Mouse (Mus musculus) embryonic facial prominence, embryonic 12.5 days (tissue): ENCODE results near the gene Traf4. TPM values are rescaled to one million over a fixed set of nuclear protein-coding genes. Genes with fewer than 3 reads are reported as not detected.

Source experiments
- ATAC-seq: fragments of 200-750 bp; cut with Nextera tagmentation; 2 replicates; pipeline ENCODE4 v1.8.0; 2017; ENCODE audit not compliant: insufficient number of reproducible peaks, insufficient read depth, low FRiP score, low TSS enrichment
- H3K27ac ChIP-seq: fragments of 300-500 bp; sonication (generic); 2 replicates; pipeline ENCODE4 v1.5.1; 2016; ENCODE audit warnings: mild to moderate bottlenecking
- H3K27me3 ChIP-seq: fragments of 300-500 bp; sonication (generic); 2 replicates; pipeline ENCODE4 v1.6.1; 2016; ENCODE audit warnings: mild to moderate bottlenecking, moderate library complexity
- H3K36me3 ChIP-seq: fragments of 300-500 bp; sonication (generic); 2 replicates; pipeline ENCODE4 v1.6.1; 2016; ENCODE audit warnings: mild to moderate bottlenecking
- H3K4me1 ChIP-seq: fragments of 300-500 bp; sonication (generic); 2 replicates; pipeline ENCODE4 v1.6.1; 2016
- H3K4me2 ChIP-seq: fragments of 300-500 bp; sonication (generic); replicated peaks from 2 replicates; pipeline ENCODE4 v1.6.1; 2016; ENCODE audit warnings: mild to moderate bottlenecking, moderate library complexity
- H3K4me3 ChIP-seq: fragments of 300-500 bp; sonication (generic); 2 replicates; pipeline ENCODE4 v1.5.1; 2016; ENCODE audit warnings: mild to moderate bottlenecking
- H3K9ac ChIP-seq: fragments of 300-500 bp; sonication (generic); 2 replicates; pipeline ENCODE4 v1.6.1; 2016; ENCODE audit warnings: mild to moderate bottlenecking, moderate library complexity
- H3K9me3 ChIP-seq: fragments of 300-500 bp; sonication (generic); 2 replicates; pipeline ENCODE4 v1.6.1; 2016; ENCODE audit warnings: mild to moderate bottlenecking, moderate library complexity
- WGBS: fragments of 180-500 bp; shearing (Covaris S2); methylation state at CpG from one replicate; pipeline ENCODE4 v1.1.7; 2016; 5-methylcytosine and 5-hydroxymethylcytosine counted together
- polyA plus RNA-seq: library from polyadenylated mRNA; unstranded; fragments of >200 nt; fragmentation: Nextera tagmentation; extraction: Ambion mirVana; gene quantifications from 2 replicates; pipeline ENCODE4 v1.2.1, GENCODE M21; 2016

Gene Traf4
- polyA plus RNA-seq, 1 experiment from 2014 or later = 122 TPM

DNA sequence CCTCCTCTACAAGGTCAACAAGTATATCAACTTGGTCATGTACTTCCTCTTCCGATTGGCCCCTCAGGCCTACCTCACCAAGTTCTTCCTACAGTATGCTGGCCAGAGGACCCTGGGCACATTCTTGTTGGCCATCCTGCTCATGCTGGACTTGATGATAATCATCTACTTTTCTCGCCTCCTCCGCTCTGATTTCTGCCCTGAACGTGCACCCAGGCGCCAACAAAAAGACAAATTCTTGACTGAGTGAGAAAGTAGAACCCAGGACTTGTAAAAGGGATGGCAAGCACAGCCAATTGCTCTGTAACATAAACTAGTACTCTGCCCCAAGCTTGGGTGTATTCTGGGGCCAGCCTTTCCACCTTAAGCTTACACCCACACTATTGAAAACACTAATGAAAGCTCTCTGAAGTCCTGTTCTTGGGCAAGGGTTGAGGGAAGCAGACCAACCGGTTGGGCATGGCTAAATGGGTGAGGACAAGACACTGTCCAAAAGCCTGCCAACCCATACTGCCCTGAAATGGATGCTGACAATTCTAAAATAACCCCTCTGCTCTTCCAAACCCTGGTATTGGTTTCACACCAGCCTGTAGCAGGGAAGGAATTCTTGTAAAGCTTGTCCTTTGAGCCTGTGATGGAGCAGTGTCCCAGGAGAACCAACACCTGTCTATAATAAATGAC, 14.8 kb upstream of the Traf4 start:
- Histone ChIP-seq H3K27me3 (no peaks in the 10 kb centered on the region), H3K4me3 (peak overlapping the region; percentile 49; the same call in 1 of the 2 replicates), H3K4me2 (peak overlapping the region; percentile 88), H3K27ac (peak overlapping the region; percentile 97; the same call in 1 of the 2 replicates), H3K9ac (peak overlapping the region; percentile 33; the same call in 1 of the 2 replicates), H3K9me3 (no peaks in the 10 kb centered on the region), H3K36me3 (peaks cover 26% of the 10 kb centered on the region), H3K4me1 (peaks cover 44% of the 10 kb centered on the region)
- no peak for ATAC-seq
- WGBS = 75% methylated on average over 6 of the region's 6 CpGs

DNA sequence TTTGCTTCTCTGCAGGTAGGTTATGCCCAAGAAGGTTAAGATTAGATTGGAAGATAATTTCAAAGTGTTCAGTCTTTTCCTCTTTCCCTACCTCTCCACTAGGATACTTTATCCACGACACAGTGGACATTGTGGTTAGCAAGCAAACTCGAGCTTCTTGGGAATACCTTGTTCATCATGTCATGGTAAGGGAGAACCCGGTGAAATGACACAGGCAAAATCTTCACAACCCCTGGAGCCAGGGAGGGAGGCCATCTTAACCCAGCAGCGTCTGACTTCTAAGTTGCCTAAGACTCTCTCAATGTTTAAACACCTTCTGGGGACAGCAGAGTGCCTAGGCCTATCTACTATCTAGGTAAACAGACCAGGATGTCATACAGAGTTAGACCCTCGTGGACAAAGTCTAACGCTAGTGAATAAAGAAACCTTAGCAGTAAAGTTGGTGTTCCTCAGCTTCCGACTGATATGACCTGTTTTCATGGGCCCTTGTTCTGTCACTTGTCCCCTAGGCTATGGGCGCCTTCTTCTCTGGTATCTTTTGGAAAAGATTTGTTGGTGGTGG, 14.1 kb upstream of the Traf4 start:
- peak overlapping the region; percentile 49 for H3K4me3 ChIP-seq
- no peaks in the 10 kb centered on the region for H3K9me3 ChIP-seq
- H3K9ac ChIP-seq = peak overlapping the region; percentile 70
- H3K4me1 ChIP-seq = peaks cover 44% of the 10 kb centered on the region
- 28% methylated on average over 8 of the region's 8 CpGs for WGBS
- H3K27ac ChIP-seq = peak overlapping the region; percentile 97
- ATAC-seq = no peak
- H3K27me3 ChIP-seq = no peaks in the 10 kb centered on the region
- peaks cover 26% of the 10 kb centered on the region for H3K36me3 ChIP-seq
- peak overlapping the region; percentile 88 for H3K4me2 ChIP-seq

DNA sequence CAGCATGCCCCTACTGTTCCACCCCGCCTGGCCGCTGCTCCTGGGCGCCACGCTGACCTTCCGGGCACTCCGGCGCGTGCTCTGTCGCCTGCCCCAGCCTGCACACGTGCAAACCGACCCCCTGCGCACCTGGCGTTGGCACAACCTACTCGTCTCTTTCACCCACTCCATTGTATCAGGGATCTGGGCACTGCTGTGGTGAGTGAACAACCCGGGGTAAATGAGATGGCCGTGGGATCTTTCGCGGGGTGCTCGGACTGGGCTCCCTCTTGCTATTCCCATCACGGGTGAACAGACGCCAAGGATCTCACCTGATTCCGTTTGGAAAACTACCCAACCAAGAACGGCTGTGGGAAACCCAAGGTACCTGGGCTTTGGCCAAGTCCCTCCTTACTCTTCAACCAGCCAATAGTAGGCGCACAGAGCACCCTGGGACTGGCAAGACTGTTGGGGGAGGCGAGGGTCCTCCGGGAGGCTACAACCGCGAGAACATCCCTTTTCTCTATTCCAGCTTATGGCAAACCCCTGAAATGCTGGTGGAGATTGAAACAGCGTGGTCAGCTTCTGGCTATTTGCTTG, 13.6 kb upstream of the Traf4 start:
- peak overlapping the region; percentile 49 for H3K4me3 ChIP-seq
- H3K4me2 ChIP-seq = peak overlapping the region; percentile 88
- under 1% methylated on average over 29 of the region's 29 CpGs for WGBS
- peaks cover 26% of the 10 kb centered on the region for H3K36me3 ChIP-seq
- H3K9me3 ChIP-seq = no peaks in the 10 kb centered on the region
- ATAC-seq = peak; percentile 2; the same call in 1 of the 2 replicates
- peak overlapping the region; percentile 70 for H3K9ac ChIP-seq
- H3K27me3 ChIP-seq = no peaks in the 10 kb centered on the region
- H3K4me1 ChIP-seq = peaks cover 44% of the 10 kb centered on the region
- peak overlapping the region; percentile 97 for H3K27ac ChIP-seq

DNA sequence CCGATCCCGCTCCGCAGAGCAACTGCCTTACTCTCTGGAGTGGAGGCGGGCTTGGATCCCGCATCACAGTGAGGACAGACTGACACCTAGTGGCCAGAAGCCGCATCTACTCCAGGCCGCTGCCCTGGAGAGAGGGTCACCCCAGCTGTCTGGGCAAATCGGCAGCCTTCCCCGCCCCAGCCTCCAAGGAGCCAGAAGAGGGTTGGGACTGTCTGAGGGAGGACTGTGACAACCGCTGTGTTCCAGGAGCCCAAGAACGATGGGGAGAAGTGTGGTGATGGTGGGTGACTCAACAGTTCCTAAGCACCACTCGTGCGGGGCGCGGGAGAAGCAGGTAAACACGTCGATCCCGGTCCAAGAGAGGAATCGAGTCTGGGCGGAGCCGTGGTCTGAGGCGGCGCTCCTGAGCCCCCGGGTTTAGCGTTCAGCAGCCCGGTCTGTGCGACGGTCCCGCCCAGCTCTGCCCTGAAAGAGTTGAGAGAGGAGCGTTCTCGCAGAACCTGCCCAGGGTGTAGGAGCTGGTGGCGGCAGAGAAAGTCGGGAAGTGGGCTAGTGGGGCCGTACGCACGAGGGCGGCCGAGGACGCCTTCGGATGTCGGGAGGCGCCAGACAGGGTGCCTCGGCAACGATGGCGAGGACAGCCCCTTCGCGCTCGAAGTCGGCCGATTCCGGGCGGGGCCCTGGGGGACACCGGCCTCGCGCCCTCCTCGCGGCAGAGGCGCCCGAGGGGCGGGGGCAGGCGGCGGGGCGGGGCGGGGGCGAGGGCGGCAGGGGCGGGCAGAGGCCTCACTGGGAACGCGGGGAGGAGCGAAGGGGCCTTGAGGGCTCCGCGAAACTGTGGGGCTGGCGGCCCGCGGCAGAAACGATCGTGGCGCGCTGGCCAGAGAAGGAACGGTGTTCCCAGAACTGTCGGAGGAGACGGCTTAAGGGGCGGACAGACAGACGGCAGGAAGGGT, 12.8 kb upstream of the Traf4 start:
- Histone ChIP-seq H3K4me3 (peak overlapping the region; percentile 49), H3K9ac (peak overlapping the region; percentile 70), H3K9me3 (no peaks in the 10 kb centered on the region), H3K27me3 (no peaks in the 10 kb centered on the region), H3K27ac (peak overlapping the region; percentile 97), H3K4me2 (peak overlapping the region; percentile 88), H3K4me1 (peaks cover 44% of the 10 kb centered on the region), H3K36me3 (peaks cover 26% of the 10 kb centered on the region)
- under 1% methylated on average over 68 of the region's 84 CpGs for WGBS
- peak; percentile 89 for ATAC-seq

DNA sequence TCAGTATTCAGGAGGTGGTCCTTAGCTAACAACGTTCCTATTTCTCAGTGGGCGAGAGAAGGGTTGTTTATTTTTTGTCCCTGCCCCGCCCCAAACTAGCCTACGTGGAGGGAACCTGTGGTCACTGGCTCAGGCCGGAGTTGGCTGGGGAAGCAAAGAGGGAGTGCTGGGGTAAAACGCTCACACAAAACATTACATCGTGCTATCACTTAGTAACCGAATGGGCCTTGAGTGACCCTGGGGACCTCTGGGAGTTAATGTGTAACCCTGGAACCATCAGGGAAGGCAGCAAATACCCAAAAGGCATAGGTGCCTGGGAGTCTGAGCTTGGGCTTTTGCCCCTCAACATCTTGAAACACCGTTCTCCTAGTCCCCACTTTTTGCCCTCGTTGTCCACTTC, 12.0 kb upstream of the Traf4 start:
- peak overlapping the region; percentile 97 for H3K27ac ChIP-seq
- no peaks in the 10 kb centered on the region for H3K9me3 ChIP-seq
- no peak for ATAC-seq
- H3K36me3 ChIP-seq = peaks cover 29% of the 10 kb centered on the region
- H3K27me3 ChIP-seq = no peaks in the 10 kb centered on the region
- WGBS = under 1% methylated on average over 10 of the region's 10 CpGs
- H3K4me2 ChIP-seq = peak overlapping the region; percentile 88
- H3K4me3 ChIP-seq = peak overlapping the region; percentile 49
- H3K4me1 ChIP-seq = peaks cover 43% of the 10 kb centered on the region
- H3K9ac ChIP-seq = peak overlapping the region; percentile 70

DNA sequence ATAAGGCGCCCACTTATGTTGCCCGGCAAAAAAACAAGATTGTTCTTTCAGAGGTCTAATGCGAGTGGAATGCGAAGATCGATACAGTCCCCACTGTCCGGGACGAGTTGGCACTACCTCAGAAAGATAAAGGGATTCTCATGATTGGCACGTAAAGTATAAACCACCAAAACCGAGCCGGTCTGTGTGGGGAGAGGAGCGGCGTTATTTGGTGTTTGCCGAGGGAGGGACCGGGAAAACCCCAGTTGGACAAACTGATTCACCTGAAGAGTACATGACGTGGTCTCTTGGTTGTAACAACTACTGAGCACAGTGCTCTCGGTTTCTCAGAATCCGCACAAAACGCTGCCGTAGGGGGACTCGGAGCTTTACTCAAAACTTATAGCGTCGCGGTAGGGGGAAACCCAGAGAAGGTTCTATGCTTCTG, 11.5 kb upstream of the Traf4 start:
- H3K36me3 ChIP-seq = peaks cover 32% of the 10 kb centered on the region
- H3K4me3 ChIP-seq = peak overlapping the region; percentile 49
- H3K4me2 ChIP-seq = peak overlapping the region; percentile 88
- H3K27me3 ChIP-seq = no peaks in the 10 kb centered on the region
- ATAC-seq = no peak
- WGBS = under 1% methylated on average over 23 of the region's 23 CpGs
- peaks cover 37% of the 10 kb centered on the region for H3K4me1 ChIP-seq
- H3K27ac ChIP-seq = peak overlapping the region; percentile 85; the same call in 1 of the 2 replicates
- peak overlapping the region; percentile 70 for H3K9ac ChIP-seq
- H3K9me3 ChIP-seq = no peaks in the 10 kb centered on the region

DNA sequence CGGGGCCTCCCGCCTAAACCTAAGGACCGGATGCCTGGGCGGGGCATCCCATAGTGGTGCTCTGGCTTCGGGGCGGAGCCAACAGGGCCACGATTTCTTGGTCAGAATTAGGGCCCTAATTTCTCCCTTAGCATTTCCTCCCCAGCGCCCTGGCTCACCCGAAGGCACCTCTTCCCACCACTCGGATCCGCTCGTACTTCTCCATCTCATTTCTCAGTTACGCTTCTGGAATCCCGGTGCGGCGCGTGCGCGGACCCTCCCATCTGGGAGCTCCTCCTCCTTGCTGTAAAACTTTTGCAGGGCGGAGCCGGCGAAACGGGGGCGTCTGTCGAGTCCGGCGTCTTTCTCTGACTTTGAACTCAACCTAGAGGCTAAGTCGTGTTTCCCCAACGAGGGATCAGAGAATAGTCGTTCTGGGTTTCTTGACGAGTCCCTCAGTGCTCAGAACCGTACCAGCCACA, 11.0 kb upstream of the Traf4 start, which contains the start of the genes Nek8 and Tlcd1:
TSS of gene Nek8 (minus strand) at position 274 of the 461 bp plus-strand sequence.
TSS of gene Tlcd1 (plus strand) at position 310 of the 461 bp plus-strand sequence.
- H3K27me3 ChIP-seq = no peaks in the 10 kb centered on the region
- H3K9me3 ChIP-seq = no peaks in the 10 kb centered on the region
- H3K27ac ChIP-seq = peak within 1 kb of the TSS; percentile 97
- H3K36me3 ChIP-seq = peaks cover 30% of the 10 kb centered on the region
- H3K9ac ChIP-seq = peak within 1 kb of the TSS; percentile 70
- peak within 1 kb of the TSS; percentile 49 for H3K4me3 ChIP-seq
- H3K4me1 ChIP-seq = peaks cover 33% of the 10 kb centered on the region
- H3K4me2 ChIP-seq = peak within 1 kb of the TSS; percentile 88
- ATAC-seq = no peak
- WGBS = under 1% methylated on average over 32 of the region's 32 CpGs

DNA sequence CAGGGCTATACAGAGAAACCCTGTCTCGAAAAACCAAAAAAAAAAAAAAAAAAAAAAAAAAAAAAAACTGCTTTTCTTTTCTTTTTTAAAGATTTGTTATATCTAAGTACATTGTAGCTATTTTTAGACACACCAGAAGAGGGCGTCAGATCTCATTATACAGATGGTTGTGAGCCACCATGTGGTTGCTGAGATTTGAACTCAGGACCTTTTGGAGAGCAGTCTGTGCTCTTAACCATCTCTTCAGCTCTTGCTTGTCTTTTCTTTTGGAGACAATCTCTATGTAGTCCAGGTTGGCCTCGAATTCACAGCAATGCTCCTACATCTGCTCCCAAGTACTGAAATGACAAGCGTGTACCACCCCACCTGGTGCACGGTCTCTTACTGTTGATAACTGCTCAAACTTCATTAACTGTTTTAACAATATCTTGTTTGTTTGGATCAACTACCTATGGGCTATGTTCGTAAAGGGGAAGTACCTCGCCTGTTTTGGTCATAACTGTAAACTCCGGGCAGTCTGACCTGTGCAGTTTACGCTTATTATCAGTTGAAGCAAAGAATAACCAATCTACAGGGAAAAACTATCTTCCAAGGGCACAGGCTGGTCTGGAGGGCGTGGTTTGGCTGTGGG, 10.5 kb upstream of the Traf4 start:
- H3K4me2 ChIP-seq = peak overlapping the region; percentile 88
- H3K9me3 ChIP-seq = no peaks in the 10 kb centered on the region
- H3K27me3 ChIP-seq = no peaks in the 10 kb centered on the region
- H3K4me3 ChIP-seq = peak overlapping the region; percentile 49
- ATAC-seq = no peak
- 3% methylated on average over 9 of the region's 10 CpGs for WGBS
- peak overlapping the region; percentile 70 for H3K9ac ChIP-seq
- H3K4me1 ChIP-seq = peaks cover 27% of the 10 kb centered on the region
- H3K27ac ChIP-seq = peak overlapping the region; percentile 85
- peaks cover 28% of the 10 kb centered on the region for H3K36me3 ChIP-seq

DNA sequence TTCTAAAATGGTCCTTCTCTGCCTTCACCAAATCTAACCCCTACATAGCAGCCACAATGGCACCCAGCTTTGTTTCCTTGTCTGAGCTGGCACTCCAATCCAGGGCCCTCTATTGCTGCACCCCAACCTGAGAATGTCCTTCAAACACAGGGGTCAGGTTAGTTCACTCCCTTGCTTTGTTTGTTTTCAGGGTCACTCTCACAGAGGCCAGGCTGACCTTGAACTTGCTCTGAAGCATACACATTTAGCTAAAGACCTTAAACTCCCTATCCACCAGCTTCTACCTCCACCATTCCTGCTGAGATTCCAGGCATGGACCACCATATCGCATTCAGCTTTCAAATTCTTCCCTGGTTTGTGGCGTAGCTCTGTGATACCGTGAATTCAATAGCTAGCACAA, 9.1 kb upstream of the Traf4 start:
- no peaks in the 10 kb centered on the region for H3K9me3 ChIP-seq
- H3K27ac ChIP-seq = no peak overlapping the region
- peaks cover 14% of the 10 kb centered on the region for H3K36me3 ChIP-seq
- H3K4me1 ChIP-seq = peaks cover 14% of the 10 kb centered on the region
- ATAC-seq = no peak
- H3K4me3 ChIP-seq = no peak overlapping the region
- H3K9ac ChIP-seq = no peak overlapping the region
- no peak overlapping the region for H3K4me2 ChIP-seq
- H3K27me3 ChIP-seq = no peaks in the 10 kb centered on the region
- WGBS = 86% methylated on average over 3 of the region's 3 CpGs

DNA sequence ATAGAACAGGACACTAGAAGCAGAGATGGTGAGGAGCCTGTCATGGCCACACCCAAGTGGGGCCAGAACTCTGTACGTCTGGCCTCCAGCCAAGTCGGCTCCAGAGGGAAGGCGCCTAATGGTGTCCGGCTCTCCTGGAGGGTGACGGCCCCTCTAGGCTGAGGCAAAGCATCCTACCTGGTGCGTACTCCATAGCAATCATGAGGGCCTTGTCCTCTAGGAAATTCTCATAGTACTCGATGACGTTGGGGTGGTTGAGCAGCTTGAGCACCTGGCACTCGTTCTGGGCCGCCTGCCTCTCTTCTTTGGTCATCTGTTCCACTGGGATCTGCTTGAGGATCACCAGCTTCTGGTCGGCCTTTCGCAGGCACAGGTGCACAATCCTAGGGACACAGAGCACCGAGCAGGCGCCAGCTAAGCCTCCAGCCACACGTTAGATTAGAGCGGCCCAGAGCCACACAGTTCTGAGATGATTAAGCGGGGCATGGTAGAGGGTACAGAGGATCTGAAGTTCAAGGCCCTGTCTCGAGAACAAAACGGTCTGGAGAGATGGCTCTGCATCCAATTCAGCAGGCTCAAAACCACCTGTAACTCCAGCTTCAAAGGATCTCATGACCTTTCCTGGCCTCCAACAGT, 7.5 kb upstream of the Traf4 start:
- 85% methylated on average over 19 of the region's 19 CpGs for WGBS
- peaks cover 14% of the 10 kb centered on the region for H3K36me3 ChIP-seq
- no peak overlapping the region for H3K27ac ChIP-seq
- peaks cover 6% of the 10 kb centered on the region for H3K4me1 ChIP-seq
- H3K27me3 ChIP-seq = no peaks in the 10 kb centered on the region
- no peaks in the 10 kb centered on the region for H3K9me3 ChIP-seq
- H3K4me2 ChIP-seq = no peak overlapping the region
- ATAC-seq = no peak
- H3K9ac ChIP-seq = peak overlapping the region; percentile 27; the same call in 1 of the 2 replicates
- no peak overlapping the region for H3K4me3 ChIP-seq
